Mouse (Mus musculus) adrenal gland, postnatal 14 days (tissue): Measurements from ENCODE around the gene Gm379. TPM values are rescaled to one million over a fixed set of nuclear protein-coding genes. Genes with fewer than 3 reads are reported as not detected.

Experiments used
- DNase-seq: peaks from one replicate; pipeline ENCODE4 v3.0.0; 2021; ENCODE audit warnings: mixed read lengths
- long read RNA-seq, 2 experiments: library from polyadenylated mRNA; stranded (forward); transcript quantifications; one replicate each; pipeline ENCODE4 v2.0.0; 2021
- total RNA-seq: library from RNA; stranded (reverse); gene quantifications from 2 replicates; pipeline ENCODE4 v1.2.3, GENCODE M21; 2021

Gm379 gene
- total RNA-seq, result not detected in 2 replicates
- long read RNA-seq, experiment 1, result 0 reads
- long read RNA-seq, experiment 2, result 0 reads

GRCm38 (mm10) chrX:108664885-108665284, at the start of gene Gm379:
Gene Gm379 (minus strand): TSS chrX:108664891.
- DNase-seq, result no peak

- no peak for DNase-seq
Measured at GRCm38 (mm10) chrX:108704312-108704711, 39.6 kb upstream of the Gm379 start.

- DNase-seq, result no peak
Measured at GRCm38 (mm10) chrX:108668868-108669267, 4.2 kb upstream of the Gm379 start.

GRCm38 (mm10) chrX:108621991-108622390, 42.7 kb downstream of the Gm379 start:
- DNase-seq, result no peak

GRCm38 (mm10) chrX:108620886-108621285, 43.8 kb downstream of the Gm379 start:
- no peak for DNase-seq

Other genes with a start within 250 kb of the Gm379 start
- 10.3 and 11.8 TPM in 2 replicates for gene Brwd3, start 169.5 kb upstream of the Gm379 start, total RNA-seq